Mouse (Mus musculus) B cell, adult 2 months (primary cell): Measurements from ENCODE around the gene Nid2.

Experiments
- DNase-seq, 2 experiments: peaks; one replicate each; pipeline ENCODE4 v3.0.0; 2022

The Nid2 gene

DNA sequence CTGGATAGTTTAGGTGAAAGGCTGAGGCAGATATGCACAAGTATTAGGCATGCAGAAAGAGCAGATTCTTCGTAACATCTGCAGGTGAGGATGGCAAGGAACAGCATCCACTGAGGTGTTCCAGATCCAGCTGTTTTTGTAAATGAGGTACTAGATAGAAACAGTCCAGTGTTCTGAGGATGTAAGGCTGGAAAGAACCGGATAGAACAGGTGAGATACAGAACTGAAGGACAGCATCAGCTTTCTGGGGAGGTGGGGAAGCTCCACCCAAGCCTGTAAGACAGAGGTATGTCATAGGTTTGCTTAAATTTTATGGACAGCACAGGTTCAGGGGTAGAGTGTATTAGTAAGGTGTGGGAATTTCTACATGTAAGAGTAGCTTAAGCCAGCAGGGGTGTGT, 4.3 kb upstream of the Nid2 start:
- DNase-seq = no peak

DNA sequence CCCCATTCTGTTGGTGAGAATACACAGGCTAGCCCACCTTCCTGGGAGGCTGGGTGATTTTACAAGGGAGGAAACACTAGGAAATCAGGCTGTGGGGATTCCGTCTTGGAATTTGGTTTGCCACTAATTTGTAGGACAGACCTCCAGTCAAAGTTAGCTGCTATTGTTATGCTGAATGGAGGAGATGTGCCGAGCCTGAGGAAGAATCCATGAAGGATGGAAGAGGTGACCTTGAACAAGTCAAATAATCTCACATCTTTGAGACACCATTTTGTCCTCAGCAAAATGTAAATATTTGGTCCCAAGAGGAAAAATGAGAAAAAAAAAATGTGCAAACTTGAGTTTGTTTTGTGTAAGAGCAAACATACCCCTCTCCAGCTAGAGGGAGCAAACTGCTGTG, 1.3 kb upstream of the Nid2 start:
- no peak for DNase-seq

DNA sequence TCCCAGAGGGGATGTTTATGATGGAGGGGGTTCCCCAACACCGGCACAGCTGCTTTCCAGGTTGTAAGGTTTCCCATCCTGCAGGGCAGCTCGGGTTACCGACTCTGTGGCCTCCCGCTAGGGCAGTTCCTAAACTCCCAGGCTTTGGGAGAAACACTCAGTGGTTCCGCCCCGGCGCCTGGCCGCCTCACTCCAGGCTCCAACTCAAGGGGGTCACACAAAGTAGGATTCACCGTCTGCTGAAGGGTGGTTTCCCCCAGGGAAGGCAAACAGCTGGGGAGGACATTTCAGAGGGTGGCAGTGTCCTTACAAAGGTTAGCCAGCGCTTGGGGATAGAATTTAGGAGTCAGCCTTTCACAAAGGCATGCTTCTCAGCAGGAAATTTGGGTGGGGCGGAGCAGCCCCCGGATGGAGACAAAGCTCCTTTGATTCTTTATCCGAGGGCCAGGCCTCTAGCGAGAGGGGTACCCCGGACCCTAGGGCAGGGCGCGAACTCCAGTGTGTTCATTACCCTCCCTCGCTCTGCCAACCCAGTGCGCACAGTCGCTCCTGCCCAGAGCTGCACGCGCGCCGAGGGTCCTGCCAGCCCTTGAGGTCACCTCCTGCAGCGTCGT, 547 bp upstream of the Nid2 start:
- peak in 1 of 2 experiments; percentile 1 for DNase-seq

DNA sequence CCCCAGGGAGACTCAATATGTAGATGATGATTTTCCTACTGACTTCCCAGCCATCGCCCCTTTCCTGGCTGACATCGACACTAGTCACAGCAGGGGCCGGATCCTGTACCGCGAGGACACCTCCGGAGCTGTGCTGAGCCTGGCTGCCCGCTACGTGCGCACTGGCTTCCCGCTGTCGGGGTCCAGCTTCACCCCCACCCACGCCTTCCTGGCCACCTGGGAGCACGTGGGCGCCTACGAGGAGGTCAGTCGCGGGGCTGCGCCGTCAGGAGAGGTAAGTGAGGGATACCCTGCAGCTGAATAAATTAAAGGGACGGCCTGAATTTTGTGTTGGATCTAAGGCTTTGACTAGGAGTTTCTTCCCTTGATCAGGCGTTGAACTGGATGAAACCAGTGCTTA, 1.2 kb downstream of the Nid2 start:
- DNase-seq = peak; percentile 7 to 8

DNA sequence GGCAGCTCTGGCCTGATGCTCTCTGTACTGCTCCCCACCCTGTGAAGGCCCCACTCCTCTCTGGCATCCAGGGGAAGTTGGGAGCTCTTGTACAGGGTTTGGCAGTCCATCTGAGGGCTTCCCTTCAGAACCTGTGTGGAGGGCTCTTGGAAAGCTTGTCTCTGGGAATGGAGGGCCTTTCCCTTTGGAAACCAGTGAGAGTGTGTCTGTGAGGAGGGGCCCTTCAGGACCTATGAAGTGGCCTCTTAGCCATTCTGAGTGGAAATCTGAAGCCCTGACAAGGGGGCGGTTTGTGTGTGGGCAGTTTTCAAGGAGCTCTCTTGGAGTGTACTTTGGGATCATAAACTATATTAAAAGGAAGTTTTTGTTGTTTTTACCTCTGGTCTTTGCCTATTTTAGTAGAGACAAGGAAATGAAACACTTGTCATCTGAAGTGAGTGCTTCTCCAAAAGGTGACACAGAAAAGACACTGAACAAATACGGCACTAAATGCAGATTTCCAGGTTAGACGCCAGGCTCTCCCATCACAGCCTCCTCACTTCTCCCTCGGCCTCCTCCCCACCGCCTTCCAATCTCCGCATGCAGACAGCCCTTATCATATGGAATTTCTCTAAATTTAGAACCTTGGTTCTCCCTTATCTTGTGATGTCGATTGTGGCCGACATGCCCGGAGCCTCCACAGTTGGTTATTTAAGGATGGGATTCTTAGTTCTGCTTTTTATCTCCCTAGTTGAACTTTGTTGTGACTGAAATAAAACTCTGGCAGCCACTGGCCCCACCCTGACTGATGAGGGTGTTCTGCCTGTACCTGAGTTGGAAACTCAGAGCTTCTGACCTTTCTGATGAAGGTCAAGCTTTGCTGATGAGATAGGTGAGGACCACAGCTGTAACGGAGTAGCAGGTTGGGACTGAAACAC, 8.5 kb downstream of the Nid2 start:
- DNase-seq = no peak

DNA sequence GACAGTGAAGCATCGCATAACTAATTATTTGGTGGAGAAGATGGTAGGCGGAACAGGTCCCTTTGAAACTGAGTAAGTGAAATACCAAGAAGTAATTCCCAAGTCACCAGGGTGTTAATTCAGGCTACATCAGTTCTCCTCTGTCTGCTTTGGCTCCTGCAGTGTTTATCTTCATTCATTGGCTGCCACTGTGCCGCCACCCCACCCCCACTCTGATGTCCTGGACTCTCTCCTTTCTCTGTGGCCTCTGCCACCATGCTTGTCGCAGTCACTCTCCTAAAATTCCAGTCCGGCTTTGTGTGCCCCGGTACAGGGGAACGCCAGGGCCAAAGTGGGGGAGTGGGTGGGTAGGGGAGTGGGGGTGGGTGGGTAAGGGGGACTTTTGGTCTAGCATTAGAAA, 9.7 kb downstream of the Nid2 start:
- no peak for DNase-seq

DNA sequence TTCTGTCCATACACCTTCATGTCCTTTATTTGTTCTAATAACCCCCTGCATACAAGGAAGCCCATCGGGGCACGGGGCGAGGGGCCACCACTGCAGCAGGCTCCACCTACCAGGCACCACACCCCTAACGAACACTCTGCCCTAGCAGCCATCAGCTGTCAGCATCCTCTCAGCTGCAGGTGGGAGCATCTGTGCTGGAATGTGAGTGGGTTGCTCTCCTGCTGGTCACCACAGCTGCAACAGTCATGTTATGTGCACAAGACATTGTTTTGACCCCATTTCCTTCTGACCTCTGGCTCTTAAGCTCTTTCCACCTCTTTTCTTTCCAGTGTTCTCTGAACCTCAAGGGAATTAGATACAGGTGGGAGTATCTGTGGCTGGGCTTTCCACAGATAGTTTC, 10.9 kb downstream of the Nid2 start:
- no peak for DNase-seq

DNA sequence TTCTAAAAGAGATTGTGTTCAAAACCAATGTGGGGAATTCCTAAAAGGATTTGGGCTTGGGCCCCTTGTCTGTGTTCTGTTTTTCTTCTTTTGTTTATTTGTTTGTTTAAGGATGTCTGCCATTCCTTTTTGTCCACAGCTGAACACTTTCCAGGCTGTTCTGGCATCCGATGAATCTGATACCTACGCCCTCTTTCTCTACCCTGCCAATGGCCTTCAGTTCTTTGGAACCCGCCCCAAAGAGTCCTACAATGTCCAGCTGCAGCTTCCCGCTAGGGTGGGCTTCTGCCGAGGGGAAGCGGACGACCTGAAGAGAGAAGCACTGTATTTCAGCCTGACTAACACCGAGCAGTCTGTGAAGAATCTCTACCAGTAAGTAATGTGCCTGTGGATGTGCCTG, 12.5 kb downstream of the Nid2 start:
- DNase-seq = no peak

DNA sequence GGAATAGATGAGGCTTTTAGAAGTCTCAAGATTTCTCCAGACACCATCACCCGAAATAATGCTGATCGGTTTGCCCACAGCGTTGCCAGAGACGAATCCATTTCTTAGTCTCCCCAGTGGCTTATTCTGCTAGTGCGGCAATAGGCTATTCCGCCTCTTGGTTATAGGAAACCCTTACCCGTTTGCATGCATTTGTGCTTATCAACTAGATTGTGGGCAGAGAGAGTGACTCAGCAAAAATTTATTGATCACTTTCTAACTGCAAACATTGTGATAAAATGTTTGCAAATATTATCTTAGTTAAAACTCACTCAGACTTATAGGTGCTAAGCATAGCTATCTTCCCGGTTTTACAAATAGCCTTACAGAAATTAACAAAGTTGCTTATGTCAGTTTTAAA, 13.3 kb downstream of the Nid2 start:
- no peak for DNase-seq

DNA sequence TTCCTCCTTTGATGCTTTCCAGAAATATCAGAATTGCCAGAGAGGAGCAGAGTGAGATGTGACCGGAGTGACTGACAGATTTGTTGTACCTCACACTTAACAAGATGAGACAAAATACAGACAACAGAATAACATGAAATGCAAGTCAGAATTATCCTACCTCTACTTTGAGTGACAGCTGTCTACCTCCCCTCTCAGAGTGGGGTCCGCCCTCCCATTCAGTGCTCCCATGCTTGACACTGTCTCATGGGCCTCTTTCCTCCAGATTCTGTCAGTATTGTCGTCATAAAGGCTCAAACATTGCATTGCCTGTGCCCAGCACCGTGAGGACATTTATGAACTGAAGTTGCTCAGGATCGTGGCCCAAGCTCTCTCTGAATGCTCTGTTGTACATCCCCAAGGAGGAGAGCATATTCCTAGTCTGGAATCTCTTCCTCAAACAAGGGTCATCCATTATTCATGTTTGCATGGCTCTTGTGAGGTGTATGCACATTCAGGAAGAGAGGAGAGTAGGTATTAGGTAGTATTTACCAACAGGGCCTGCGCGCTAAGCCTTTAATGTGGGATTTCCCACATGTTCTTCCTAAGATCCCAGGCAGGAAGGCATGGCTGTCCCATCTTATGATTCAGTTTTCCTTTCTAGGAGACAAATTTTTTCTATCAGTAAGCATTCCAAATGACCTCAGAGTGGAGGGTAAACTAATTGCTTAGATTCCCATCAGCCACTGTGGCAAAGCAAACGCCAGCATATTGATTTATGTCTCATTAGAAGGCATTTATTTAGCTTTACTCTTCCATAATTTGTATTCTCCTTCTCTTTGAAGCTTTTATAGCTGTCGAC, 14.7 kb downstream of the Nid2 start:
- no peak for DNase-seq

DNA sequence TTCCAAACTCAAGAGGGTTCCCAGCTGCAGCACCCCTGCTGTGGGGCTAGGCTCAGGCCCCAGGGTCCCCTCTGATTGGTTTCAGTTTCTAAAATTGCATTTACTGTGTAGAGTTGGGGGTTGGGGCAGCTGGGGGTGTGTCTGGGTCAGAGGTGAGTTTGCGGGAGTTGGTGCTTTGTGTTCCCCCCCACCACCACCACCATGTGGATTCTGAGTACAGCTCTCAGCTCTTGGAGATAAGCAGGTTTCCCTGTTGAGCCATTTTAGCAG, 15.2 kb downstream of the Nid2 start:
- DNase-seq = no peak

DNA sequence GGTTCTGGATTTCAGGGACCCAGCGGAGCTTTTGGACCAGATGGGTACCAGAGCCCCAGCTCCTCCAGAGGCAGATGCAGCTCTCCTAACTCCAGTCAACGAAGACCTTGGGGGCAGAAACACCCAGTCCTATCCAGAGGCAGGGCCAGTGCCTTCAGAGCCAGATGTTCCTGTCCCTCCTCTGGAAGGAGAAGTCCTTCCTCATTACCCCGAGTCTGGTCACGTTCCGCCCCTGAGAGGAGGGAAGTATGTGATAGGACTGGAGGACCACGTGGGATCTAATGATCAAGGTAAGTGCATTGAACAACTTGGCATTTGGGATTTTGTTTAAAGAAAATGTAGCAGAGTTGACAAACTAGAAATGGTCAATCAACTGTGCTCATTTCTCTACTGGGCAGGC, 17.6 kb downstream of the Nid2 start:
- DNase-seq = no peak

DNA sequence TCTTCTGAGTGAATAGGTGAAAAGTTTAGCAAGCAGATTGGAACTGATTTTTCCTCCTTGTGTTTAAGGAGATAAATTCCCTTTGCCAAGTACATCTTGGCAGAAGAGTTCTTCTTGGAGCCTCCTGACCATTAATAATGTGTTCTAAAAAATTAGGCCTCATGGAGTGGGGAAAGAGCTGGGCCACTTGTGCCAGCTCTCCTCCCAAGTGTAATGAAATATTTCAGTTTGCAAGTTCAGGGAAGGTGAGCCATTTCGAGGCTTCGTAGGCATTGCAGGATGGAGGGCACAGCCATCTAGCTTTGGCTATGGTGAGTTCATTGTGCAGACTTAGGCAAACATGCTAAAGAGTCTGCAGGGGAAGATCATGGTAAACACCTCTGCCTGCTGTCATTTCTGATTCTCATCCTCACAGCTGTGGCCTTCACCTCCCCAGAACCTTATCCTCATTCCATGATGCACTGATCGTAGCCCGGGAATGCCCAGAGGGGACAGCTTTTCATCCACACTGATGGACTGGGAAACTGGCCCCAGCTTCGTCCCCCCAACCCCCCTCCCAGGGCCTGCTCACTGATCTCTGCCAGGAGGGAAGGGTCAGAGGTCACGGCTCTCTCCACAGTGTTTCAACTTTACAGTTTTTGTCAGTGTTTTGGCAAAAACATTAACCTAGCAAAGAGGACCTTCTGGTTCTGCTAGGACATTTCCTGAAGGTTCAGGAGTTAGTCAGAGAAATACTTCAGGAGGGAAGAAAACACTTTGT, 18.6 kb downstream of the Nid2 start:
- DNase-seq = no peak

DNA sequence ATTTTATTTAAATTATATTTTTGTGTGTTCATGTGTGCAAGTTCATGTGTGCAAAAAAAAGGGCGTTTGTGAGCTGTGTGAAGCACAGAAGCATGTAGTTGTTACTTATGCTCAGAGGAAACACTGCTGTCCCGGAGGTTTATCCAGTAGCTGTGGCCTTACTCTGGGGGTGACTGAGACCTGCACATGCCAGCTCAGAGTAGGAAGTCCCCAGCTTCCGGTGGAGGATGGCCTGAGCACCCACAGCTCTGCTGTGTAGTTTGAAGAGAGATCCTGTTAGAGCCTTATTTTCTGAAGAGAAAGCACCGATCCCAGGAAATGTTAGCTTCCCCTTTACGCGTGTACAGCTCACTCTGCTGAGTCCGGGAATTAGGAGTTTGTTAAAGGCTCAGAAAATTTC, 20.1 kb downstream of the Nid2 start:
- no peak for DNase-seq

DNA sequence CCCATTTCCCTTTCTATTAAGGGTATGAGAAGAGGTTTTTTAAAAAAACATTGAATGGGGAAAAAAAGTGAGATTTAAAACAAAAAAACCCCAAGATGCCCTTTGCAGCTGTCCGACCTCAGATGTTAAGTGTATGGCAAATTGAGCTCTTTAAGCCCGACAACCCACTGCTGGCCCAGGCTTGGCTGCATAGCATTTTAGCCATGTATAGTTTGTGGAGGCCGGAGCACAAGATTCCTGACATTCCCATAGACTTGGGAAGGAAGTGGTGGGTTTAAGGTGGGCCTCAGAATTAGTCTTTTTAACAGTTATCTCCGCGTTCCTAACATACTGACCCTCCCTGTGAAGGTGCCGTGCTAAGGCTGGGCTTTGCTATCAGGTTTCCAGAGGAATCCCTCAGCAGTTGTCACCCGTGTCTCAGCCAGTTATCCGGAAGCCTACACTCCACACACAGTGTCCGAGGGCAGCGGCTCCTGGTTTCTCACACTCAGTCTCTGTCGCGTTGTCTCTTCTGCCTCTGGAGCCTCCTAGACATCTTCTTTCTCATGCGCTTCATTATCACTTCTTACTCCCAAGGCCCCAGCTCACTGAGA, 23.1 kb downstream of the Nid2 start:
- DNase-seq = no peak

DNA sequence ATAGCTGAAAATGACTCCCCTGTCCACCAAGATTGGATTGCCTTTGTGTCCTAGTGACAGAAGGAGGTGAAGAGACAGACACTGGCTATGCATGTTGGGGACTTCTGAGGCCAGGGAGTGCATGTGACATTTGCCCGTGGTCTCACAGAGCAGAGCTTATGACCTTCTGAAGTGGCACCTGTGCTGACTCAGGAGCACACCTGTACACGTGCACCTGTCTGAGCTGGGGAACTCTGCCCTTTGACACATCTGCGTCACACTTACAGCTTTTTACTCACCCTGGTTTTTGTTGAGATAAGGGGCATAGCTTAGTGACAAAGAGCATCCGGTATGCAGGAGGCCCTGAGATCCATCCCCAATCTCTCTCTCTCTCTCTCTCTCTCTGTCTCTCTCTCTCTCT, 24.4 kb downstream of the Nid2 start:
- DNase-seq = no peak

DNA sequence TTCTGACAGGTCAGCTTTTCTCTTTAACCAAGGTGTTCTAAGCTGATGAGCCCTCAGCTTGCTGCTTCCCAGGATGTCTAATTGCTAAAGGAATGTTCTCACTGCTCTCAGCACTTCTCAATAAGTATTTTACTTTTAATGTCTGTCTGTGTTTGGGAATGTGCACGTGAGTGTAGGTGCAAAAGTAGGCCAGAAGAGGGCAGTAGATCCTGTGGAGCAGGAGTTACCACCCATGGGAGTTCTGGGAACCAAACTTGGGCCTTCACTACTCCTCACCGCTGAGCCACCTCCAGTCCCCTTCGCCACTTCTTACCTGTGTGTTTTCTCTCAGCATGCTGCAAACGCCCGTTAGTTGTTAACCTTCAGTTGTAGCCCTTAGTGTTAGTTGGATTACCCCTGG, 25.1 kb downstream of the Nid2 start:
- no peak for DNase-seq

DNA sequence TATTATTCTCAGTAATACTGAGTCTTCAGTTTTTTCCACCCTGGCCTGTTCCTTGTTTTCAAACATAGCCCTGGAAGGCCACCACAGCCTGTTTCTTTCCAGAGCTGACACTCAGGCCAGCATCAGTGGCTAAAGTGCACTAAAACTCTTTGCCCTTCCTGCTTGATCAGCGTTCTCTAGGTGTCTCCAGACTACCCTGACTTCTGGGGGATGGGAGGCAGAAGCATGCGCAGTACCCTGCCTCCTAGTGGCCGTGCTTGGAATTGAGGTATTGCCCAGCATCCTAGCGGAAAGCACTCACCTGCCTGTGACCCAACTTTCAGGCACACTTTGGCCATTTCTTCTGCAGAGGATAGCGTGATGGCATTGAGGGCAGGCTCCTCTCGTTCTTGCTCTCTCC, 25.8 kb downstream of the Nid2 start:
- DNase-seq = peak; percentile 44 to 47

DNA sequence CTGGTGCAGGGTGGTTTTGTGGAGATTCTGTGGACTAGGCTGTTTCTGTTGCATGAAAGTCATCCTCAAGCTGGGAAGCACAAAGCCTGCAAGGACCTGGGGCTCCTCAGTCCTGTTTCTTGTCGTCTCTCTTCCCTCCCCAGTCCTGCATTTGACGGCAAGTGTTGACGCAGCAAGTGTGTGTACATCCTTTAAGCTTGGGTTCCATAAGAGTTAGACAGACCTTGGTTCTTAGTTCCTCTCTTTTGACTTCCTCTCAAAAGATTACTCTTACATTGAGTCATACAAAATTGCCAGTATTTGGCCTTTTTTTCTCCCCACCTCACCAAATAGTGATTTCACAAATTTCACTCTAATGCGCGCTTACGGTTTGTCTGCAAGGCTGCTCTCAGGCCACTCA, 26.3 kb downstream of the Nid2 start:
- no peak for DNase-seq

DNA sequence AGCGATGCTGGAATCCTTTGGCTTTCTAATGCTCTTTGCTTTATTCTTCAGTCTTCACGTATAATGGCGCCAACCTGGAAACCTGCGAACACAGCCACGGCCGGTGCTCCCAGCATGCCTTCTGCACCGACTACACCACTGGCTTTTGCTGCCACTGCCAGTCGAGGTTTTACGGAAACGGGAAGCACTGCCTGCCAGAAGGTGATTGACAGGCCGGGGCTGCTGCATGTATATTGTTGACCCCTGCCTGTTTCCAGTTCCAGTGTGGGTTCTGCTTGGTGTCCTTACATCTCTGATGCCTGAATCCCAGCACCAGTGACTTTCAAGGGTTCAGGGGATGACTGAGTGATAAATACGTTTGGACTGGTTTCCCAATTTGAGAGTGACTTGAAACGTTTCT, 26.9 kb downstream of the Nid2 start:
- DNase-seq = no peak

DNA sequence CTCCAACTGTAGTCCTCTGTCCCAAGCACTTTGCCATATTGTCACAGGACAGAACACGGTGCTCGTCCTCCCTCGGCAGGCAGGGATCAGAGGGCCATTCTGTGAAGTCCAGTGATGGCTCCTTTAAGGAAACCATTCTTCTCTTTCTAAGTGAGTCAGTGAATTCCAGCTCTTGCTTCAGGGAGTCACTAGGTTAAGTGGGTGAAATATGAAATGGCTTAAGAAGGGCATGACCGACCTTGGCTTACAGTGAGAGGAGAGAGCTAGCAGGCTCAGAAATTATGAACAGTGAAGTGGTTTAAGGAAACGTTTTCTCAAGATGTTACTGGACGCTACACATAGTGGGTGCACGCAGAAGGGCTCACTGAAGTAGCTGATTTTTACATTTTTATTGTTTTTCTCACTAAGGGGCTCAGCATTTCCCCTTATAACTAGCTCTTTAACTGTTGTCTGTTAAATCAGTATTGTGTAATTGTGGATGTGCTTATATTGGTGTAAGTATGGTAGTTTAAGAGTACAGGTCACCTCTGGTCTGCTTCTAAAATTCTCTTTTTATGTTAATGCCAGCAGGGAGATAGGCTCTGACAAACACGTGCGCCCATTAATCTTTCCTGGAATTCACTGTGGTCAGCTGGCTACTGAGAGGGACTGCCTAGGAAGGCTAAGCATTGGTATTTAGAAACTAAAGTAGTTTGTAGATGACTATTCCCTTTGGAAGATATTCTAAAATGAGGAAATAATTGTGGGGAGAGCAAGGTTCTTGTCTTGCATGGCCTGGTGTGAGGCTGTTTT, 34.9 kb downstream of the Nid2 start:
- DNase-seq = no peak

DNA sequence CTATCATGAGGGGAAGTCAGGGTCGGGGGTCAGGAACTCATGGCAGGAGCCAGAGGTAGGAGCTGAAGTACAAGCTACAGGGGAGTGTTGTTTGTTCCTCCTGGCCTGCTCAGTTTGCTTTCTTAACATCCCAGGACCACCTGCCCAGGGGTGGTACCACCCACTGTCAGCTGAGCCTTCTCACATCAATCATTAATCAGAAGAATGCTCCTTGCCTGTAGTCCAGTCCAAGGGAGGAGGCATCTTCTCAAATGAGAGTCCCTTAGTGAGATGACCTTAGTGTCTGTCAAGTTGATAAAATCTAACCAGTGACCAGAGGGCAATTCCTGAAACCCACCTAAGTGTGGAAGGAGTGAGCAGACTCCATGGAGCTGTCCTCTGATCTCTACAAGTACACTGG, 37.4 kb downstream of the Nid2 start:
- DNase-seq = no peak
